Mouse (Mus musculus): ENCODE data around the gene Zfp609.

- no peak for TF ChIP-seq CTCF (conservative IDR thresholded peaks at IDR 0.05; ENCODE audit: low read length)
- TF ChIP-seq NANOG (IDR thresholded peaks at IDR 0.05; ENCODE audit: borderline replicate concordance, low read length) = no peak
- TF ChIP-seq POU5F1 (IDR thresholded peaks at IDR 0.05; ENCODE audit: borderline replicate concordance, low read length) = no peak
Observed at GRCm38 (mm10) chr9:65811784-65812183, 15.6 kb downstream of the Zfp609 start.
